Mouse (Mus musculus) central nervous system, embryonic 11.5 days (tissue): ENCODE results near the gene Fam89a. TPM values are rescaled to one million over a fixed set of nuclear protein-coding genes. Genes with fewer than 3 reads are reported as not detected.

Experiments
- polyA plus RNA-seq: library from polyadenylated mRNA; depleted of rRNA; stranded (reverse); fragments of >200 nt; gene quantifications from 2 replicates; pipeline ENCODE4 v1.2.3, GENCODE M21; 2012; rRNA removed

Fam89a gene
- 0.68 and 3.3 TPM in 2 replicates for polyA plus RNA-seq

GRCm38 (mm10) chr8:124751709-124752173 lies at the start of gene Fam89a:
TSS of gene Fam89a (minus strand) at chr8:124751832.

GRCm38 (mm10) chr8:124792708-124793107 lies 41.1 kb upstream of the Fam89a start, which contains the start of gene Trim67:
TSS of gene Trim67 (plus strand) at chr8:124793092.

GRCm38 (mm10) chr8:124721862-124722515 lies 29.6 kb downstream of the Fam89a start, which contains the start of the genes Ttc13 and Arv1:
TSS of gene Ttc13 (minus strand) at chr8:124721983.
TSS of gene Arv1 (plus strand) at chr8:124722139.

Other genes starting within 250 kb of the Fam89a start
- 32.8 and 57.4 TPM in 2 replicates for gene Cog2, start 231.1 kb downstream of the Fam89a start, polyA plus RNA-seq
- 0.47 and 0.62 TPM in 2 replicates for gene Agt, start 182.1 kb downstream of the Fam89a start, polyA plus RNA-seq
- not detected in 2 replicates for gene Capn9, start 175.7 kb downstream of the Fam89a start, polyA plus RNA-seq
- gene 2310022B05Rik, start 88.5 kb downstream of the Fam89a start, polyA plus RNA-seq, result 40.7 and 49.2 TPM in 2 replicates
- 36.8 and 46.2 TPM in 2 replicates for gene Ttc13, start 29.8 kb downstream of the Fam89a start, polyA plus RNA-seq
- 36.0 and 40.5 TPM in 2 replicates for gene Arv1, start 29.7 kb downstream of the Fam89a start, polyA plus RNA-seq
- gene Trim67, start 41.3 kb upstream of the Fam89a start, polyA plus RNA-seq, result 6.9 and 7.7 TPM in 2 replicates
- gene Gnpat, start 111.2 kb upstream of the Fam89a start, polyA plus RNA-seq, result 113 and 122 TPM in 2 replicates
- gene 2810004N23Rik, start 111.3 kb upstream of the Fam89a start, polyA plus RNA-seq, result 36.2 and 36.3 TPM in 2 replicates
- 8.9 and 12.1 TPM in 2 replicates for gene Exoc8, start 145.9 kb upstream of the Fam89a start, polyA plus RNA-seq
- gene Sprtn, start 146.1 kb upstream of the Fam89a start, polyA plus RNA-seq, result 16.7 and 17.8 TPM in 2 replicates
- 36.7 and 40.5 TPM in 2 replicates for gene Egln1, start 197.5 kb upstream of the Fam89a start, polyA plus RNA-seq